Mouse (Mus musculus) activated CD4-positive, CD25-positive, alpha-beta regulatory T cell (primary cell): Measurements from ENCODE around the gene Smim7. TPM values are rescaled to one million over a fixed set of nuclear protein-coding genes. Genes with fewer than 3 reads are reported as not detected.

Experiments
- polyA plus RNA-seq, 2 experiments: library from polyadenylated mRNA; unstranded; fragments of 100-300 nt; shearing (Covaris generic); gene quantifications; one replicate each; pipeline ENCODE4 v1.2.1; 2017

The Smim7 gene
- polyA plus RNA-seq = 10 to 100 TPM; 58.1 to 69.0 TPM

GRCm38 (mm10) chr8:72570633-72571610 is at the start of gene Smim7:
Smim7 (minus strand) TSS chr8:72571088.

GRCm38 (mm10) chr8:72571611-72572473 is 954 bp upstream of the Smim7 start, which contains the start of gene Tmem38a:
Tmem38a (plus strand) TSS chr8:72572055.

GRCm38 (mm10) chr8:72547802-72548643 is 22.9 kb downstream of the Smim7 start, which contains the start of gene Med26:
Med26 (minus strand) TSS chr8:72548270.

Other genes starting within 250 kb of the Smim7 start
- gene Eps15l1, start 149.6 kb downstream of the Smim7 start, polyA plus RNA-seq = 10 to 100 TPM; 44.2 to 44.3 TPM
- under 1 TPM; 0.18 to 1.00 TPM for gene Calr3, start 127.2 kb downstream of the Smim7 start, polyA plus RNA-seq
- gene 1700030K09Rik, start 127.2 kb downstream of the Smim7 start, polyA plus RNA-seq = 1 to 10 TPM; 5.7 to 7.3 TPM
- 10 to 100 TPM; 67.0 to 69.6 TPM for gene Cherp, start 95.9 kb downstream of the Smim7 start, polyA plus RNA-seq
- 10 to 100 TPM; 26.2 to 47.5 TPM for gene Slc35e1, start 78.5 kb downstream of the Smim7 start, polyA plus RNA-seq
- 10 to 100 TPM; 12.7 to 16.1 TPM for gene Med26, start 22.8 kb downstream of the Smim7 start, polyA plus RNA-seq
- 1 to 10 TPM in 1 of 2 experiments, under 1 TPM in 1; 0.79 to 1.4 TPM for gene Tmem38a, start 967 bp upstream of the Smim7 start, polyA plus RNA-seq
- under 1 TPM in 1 of 2 experiments, not detected in 1; 0.17 TPM for gene Nwd1, start 75.6 kb upstream of the Smim7 start, polyA plus RNA-seq
- 100 to 1,000 TPM; 226 to 275 TPM for gene Sin3b, start 152.2 kb upstream of the Smim7 start, polyA plus RNA-seq
- 10 to 100 TPM in 1 of 2 experiments, 1 to 10 TPM in 1; 7.3 to 13.6 TPM for gene F2rl3, start 190.8 kb upstream of the Smim7 start, polyA plus RNA-seq